Mouse (Mus musculus): ENCODE data around the gene Gm21860.
"Not testable (repeated sequence)": the region's sequence is repeated elsewhere in the genome, so short reads cannot be mapped to it uniquely, and the experiment has no call there.

The Gm21860 gene

DNA sequence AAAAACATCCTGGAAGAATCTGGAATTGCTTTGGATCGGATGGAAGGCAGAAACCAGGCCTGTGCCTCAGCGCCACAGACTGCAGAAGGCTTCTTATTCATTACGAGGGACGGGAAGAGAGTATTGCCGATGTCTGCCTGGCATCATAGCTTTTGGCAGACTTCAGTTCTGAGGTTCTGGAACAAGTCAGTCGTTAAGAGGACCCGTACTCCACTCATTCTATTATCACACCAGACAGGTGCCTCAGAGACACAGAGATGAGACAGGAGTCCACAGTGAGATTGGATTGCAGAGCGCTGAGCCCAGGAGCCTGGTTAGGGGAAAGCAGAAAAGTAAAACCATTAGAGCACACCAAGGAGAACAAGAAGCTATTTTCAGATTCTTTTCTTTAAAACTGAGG, at the start of gene Gm21860:
TSS of gene Gm21860 (minus strand) at position 101 of the 400 bp plus-strand sequence.
- in situ Hi-C loops (cut with MboI, MseI) = not testable (repeated sequence)

DNA sequence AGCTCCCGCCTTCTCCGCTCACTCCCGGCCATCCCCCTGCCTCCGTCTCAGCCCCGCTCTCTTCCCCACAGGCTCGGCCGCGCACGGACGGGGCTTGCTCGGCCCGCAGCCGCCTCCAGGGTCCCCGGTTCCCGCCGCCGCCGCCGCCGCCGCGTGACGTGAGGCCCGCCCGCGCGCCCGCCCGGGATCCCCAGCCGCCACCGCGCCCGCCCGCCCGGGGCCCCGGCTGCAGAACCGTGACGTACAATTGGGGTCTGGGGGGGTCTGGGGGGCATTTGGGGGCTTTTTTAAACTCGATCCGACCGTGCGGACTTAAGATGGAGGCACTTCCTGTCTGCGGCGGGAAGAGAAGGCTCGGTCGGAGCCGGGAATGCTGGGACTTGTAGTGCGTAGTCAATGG, 29.8 kb upstream of the Gm21860 start, which contains the start of gene Gm47283:
TSS of gene Gm47283 (plus strand) at position 301 of the 400 bp plus-strand sequence.
- in situ Hi-C loops (cut with MboI, MseI) = not testable (repeated sequence)

DNA sequence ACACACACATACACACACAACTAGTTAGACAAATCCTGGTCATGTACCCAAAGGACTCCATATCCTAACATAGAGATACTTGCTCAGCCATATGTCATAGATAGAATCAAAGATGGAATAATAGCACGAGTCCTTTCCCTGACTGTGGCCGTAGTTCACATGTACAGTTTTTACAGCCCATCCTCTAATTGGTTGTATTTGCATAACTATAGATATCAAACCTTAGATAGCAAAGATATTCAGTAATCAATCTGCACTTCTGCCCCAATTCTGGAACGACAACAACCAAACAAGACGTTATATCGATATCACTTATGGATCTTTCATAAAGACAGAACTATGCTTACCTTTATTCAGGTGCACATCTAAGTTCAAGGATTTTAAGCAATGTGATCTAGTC, 9.4 kb downstream of the Gm21860 start:
- in situ Hi-C loops (cut with MboI, MseI) = not testable (repeated sequence)

DNA sequence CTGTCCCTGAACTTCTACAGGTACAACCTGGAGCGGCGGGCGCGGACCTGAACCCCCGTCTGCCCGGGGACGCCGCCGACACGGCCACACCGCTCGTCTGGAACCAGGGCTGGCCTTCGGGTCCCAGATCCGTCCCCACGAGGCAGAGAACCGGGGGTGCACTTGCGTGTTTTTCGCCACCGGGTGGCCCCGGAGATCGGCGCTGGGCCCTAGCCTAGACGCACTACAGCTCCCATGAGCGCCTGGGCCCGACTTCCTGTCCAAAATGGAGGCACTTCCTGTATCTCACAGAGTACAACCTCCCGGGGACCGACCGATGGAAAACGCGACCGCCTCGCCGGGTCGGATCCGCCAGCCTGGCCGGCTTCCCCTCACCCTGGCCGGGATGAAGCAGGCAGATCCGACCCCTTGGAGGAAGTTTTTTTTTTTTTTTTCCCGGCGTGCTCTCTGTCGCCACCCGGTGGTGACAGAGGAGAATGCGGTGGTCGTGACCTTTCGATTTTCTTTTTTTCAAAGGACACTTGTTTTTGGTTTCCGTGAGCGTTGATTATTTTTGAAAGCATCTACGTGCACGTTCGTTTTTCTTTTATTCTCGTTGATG, 10.1 kb downstream of the Gm21860 start:
- in situ Hi-C loops (cut with MboI, MseI) = not testable (repeated sequence)

DNA sequence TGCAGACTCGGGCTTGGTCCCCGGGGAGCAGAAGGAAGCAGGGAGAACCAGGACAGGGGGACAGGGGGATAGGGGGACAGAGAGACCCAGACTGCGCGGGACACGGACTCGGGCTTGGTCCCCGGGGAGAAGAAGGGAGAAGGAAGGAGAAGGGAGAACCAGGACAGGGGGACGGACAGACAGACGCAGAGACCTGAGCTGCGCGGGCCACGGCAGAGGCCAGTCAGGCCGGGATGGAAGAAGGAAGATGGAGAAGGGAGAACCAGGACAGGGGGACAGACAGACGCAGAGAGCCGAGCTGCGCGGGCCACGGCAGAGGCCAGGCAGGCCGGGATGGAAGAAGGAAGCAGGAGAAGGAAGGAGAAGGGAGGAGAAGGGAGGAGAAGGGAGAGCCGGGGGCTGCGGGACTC, 10.8 kb downstream of the Gm21860 start:
- in situ Hi-C loops (cut with MboI, MseI) = no loop called here

DNA sequence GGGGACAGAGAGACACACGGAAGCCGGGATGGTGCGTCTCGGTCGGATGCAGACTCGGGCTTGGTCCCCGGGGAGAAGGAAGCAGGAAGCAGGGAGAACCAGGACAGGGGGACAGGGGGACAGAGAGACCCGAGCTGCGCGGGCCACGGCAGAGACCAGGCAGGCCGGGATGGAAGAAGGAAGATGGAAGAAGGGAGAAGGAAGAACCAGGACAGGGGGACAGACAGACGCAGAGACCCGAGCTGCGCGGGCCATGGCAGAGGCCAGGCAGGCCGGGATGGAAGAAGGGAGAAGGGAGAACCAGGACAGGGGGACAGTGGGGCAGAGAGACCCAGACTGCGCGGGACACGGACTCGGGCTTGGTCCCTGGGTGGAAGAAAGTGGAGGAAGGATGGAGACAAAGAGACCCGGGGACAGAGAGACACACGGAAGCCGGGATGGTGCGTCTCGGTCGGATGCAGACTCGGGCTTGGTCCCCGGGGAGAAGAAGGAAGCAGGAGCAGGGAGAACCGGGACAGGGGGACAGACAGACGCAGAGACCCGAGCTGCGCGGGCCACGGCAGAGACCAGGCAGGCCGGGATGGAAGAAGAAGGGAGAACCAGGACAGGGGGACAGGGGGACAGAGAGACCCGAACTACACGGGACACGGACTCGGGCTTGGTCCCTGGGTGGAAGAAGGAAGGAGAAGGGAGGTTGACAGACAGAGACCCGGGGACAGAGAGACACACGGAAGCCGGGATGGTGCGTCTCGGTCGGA, 11.4 kb downstream of the Gm21860 start:
- in situ Hi-C loops (cut with MboI, MseI) = not testable (repeated sequence)

DNA sequence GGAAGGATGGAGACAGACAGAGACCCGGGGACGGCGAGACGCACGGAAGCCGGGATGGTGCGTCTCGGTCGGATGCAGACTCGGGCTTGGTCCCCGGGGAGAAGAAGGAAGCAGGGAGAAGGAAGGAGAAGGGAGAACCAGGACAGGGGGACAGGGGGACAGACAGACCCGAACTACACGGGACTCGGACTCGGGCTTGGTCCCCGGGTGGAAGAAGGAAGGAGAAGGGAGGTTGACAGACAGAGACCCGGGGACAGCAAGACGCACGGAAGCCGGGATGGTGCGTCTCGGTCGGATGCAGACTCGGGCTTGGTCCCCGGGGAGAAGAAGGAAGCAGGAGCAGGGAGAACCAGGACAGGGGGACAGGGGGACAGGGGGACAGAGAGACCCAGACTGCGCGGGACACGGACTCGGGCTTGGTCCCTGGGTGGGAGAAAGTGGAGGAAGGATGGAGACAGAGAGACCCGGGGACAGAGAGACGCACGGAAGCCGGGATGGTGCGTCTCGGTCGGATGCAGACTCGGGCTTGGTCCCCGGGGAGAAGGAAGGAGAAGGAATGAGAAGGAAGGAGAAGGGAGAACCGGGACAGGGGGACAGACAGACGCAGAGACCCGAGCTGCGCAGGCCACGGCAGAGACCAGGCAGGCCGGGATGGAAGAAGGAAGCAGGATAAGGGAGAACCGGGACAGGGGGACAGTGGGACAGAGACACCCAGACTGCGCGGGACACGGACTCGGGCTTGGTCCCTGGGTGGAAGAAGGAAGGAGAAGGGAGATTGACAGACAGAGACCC, 12.2 kb downstream of the Gm21860 start:
- in situ Hi-C loops (cut with MboI, MseI) = not testable (repeated sequence)

DNA sequence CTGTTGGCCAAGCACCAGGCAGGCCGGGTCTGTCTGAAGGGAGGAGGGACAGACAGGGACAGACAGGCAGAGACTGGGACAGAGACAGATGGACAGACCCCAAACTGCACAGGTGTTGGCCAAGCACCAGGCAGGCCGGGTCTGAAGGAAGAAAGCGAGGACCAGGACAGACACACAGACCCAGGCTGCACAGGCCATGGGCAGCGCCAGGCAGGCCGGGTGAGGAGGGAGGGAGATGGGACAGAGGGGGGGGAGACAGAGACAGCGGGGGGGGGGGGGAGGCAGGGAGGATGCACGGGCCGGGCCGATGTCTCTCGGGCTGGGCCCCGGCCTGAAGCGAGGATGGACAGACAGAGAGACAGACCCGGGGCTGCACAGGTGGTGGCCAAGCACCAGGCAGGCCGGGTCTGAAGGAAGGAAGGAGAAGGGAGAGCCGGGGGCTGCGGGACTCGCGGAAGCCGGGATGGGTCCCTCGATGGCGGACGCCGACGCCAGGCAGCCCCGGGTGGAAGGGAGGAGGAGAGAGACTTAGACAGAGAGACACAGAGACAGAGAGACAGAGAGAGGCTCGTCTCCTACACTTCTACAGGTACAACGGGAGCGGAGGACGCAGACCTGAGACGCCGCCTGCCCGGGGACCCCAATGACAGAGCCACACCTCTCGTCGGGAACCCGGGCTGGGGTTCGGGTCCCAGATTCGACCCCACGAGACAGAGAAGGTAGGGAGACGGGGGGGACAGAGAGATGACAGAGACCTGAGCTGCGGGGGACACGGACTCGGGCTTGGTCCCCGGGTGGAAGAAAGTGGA, 13.0 kb downstream of the Gm21860 start:
- in situ Hi-C loops (cut with MboI, MseI) = not testable (repeated sequence)

DNA sequence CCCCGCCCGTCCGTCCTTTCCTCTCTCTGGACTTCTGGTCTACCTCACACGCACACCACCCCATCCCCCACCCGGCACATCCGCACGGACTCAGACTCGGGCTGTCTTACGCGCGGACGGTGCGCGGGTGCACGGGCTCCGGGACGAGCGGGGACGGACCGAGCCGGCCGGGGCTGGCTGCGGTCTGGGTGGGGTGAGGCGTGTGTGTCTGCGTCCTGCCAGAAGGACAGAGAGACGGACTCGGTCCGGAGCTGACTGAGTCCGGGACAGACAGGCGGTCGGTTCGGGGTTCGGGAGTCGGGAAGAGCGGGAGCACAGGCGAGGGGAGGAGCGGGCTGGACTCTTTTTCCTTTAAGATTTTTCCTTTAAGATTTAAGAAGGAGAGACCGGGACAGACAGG, 13.6 kb downstream of the Gm21860 start:
- in situ Hi-C loops (cut with MboI, MseI) = not testable (repeated sequence)

DNA sequence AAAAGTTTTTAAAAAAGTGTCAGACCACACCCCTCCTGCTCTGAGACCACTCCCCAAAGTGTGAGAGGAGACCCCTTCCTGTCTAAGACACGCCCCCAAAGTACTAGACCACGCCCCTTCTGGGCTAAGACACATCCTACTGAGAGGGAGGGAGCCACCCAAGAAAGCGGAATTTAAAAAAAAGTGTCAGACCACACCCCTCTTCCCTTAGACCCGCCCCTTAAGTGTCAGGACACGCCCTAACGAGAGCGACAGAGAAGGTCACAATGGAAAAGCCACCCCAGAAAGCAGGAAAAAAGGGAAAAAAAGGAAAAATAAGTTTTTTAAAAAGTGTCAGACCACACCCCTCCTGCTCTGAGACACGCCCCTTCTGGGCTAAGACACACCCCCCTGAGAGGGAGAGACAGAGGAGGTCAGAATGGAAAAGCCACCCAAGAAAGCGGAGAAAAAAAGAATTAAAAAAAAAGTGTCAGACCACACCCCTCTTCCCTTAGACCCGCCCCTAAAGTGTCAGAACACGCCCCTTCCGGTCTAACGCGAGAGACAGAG, 14.5 kb downstream of the Gm21860 start:
- in situ Hi-C loops (cut with MboI, MseI) = no loop called here

DNA sequence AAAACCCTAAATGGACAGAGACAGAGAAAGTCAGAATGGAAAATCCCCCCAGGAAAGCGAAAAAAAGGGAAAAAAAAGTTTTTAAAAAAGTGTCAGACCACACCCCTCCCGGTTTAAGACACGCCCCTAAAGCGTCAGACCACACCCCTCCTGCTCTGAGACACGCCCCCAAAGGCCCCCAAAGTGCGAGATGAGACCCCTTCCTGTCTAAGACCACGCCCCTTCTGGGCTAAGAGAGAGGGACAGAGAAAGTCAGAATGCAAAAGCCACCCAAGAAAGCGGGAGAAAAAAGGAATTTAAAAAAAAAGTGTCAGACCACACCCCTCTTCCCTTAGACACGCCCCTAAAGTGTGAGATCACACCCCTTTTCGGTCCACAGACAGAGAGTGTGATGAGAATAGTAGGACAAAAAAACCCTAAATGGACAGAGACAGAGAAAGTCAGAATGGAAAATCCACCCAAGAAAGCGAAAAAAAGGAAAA, 15.0 kb downstream of the Gm21860 start:
- in situ Hi-C loops (cut with MboI, MseI) = not testable (repeated sequence)

DNA sequence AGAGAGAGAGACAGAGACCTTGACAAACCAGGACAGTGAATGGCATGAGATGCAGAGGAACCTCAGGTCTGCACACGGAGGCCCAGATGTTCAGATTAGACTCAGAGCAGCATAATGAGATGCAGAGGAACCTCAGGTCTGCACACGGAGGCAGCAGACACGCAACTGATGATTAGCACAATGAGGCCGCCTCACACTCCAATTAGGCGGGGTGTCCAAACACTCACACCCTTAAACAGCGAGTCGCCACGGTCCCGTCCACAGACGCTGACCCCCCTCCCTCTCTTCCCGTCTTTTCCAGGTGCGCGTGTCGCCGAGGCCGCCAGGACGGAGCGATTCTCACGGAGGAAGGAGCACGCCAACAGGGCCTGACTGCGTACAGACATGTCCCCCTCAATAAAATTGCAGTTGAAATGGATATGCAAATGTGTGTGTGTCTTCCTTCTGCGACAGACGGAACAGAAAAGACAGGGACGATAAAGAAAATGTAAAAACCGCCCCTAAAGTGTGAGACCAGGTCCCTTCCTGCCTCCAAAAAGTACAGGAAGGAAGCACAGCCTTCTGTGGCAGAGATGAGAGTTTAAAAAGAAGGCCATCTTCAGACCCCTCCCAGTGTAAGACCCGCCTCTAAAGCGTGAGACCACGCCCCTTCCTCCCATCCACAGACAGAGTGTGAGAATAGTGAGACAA, 15.6 kb downstream of the Gm21860 start:
- in situ Hi-C loops (cut with MboI, MseI) = not testable (repeated sequence)

DNA sequence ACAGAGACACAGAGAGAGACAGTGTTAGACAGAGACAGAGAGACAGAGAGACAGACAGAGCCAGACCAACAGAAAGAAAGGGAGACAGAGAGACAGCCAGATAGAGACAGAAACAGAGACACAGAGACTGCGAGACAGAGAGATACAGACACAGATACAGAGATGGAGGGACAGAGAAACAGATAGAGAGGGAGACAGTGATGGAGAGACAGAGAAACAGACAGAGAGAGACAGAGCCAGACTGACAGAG, 16.3 kb downstream of the Gm21860 start:
- in situ Hi-C loops (cut with MboI, MseI) = no loop called here

DNA sequence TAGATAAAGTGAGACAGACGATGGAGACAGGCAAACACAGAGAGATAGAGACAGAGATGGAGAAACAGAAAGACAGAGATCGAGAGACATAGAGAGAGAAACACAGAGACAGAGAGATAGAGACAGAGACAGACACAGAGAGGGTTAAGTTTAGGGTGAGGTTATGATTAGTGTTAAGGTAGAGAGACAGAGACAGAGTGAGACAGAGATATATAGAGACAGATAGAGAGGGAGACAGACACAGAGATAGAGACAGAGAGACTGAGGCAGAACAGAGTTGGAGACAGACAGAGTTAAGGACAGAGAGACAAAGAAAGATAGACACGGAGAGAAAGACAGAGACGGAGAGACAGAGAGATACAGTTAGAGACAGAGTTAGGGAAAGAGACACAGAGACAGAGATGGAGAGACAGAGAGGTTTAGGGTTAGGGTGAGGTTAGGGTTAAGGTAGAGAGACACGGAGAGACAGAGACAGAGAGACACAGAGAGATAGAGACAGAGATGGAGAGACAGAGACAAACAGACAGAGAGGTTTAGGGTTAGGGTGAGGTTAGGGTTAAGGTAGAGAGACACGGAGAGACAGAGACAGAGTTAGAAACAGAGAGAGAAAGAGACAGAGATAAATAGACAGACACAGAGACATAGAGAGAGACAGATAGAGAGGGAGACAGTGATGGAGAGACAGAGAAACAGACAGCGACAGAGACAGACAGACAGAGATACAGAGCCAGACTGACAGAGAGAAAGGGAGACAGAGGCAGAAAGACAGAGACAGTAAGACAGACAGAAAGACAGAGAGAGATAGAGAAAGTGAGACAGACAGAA, 16.8 kb downstream of the Gm21860 start:
- in situ Hi-C loops (cut with MboI, MseI) = no loop called here

DNA sequence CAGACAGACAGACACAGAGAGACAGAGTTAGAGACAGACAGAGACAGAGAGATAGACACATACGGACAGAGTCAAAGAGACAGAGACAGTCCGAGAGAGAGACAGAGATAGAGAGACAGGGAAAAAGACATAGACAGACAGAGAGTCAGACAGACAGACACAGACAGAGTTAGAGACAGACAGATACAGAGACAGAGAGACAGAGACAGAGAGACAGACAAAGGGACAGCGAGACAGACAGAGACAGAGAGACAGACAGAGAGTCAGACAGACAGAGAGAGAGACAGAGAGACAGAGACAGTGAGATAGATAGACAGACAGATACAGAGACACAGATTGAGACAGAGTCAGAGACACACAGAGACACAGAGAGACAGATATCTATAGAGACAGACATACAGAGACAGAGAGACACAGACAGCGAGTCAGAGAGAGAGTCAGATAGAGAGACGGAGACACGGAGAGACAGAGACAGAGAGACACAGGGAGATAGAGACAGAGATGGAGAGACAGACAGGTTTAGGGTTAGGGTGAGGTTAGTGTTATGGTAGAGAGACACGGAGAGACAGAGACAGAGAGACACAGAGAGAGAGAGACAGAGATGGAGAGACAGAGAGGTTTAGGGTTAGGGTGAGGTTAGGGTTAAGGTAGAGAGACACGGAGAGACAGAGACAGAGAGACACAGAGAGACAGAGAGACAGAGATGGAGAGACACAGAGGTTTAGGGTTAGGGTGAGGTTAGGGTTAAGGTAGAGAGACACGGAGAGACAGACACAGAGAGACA, 18.2 kb downstream of the Gm21860 start:
- in situ Hi-C loops (cut with MboI, MseI) = not testable (repeated sequence)

DNA sequence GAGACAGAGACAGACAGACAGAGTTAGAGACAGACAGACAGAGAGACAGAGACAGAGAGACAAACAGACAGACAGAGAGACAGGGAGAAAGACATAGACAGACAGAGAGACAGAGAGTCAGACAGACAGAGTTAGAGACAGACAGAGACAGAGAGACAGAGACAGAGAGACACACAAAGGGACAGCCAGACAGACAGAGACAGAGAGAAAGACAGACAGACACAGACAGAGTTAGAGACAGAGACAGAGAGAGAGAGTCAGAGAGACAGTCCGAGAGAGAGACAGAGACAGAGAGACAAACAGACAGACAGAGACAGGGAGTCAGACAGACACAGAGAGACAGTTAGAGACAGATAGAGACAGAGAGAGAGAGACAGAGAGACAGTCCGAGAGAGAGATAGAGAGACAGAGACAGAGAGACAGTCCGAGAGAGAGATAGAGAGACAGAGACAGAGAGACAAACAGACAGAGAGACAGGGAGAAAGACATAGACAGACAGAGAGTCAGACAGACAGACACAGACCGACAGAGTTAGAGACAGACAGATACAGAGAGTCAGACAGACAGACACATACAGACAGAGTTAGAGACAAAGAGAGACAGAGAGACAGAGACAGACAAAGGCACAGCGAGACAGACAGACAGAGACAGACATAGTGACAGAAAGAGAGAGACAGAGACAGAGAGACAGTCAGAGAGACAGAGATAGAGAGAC, 19.3 kb downstream of the Gm21860 start:
- in situ Hi-C loops (cut with MboI, MseI) = not testable (repeated sequence)

DNA sequence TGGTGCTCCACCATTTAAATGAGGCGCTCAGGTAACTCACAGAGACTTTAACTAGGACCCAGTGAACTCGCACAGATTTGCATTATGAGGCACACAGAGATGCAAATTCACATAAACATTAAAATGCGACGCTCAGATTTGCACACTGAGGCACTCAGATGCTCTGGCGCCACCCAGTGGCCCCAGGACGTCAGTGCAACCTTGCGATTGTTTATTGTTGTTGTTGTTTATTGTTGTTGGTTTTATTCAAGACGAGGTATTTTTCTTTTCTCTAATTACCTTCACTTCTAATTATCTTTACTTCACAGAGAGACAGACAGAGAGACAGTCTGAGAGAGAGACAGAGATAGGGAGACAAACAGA, 20.3 kb downstream of the Gm21860 start:
- in situ Hi-C loops (cut with MboI, MseI) = not testable (repeated sequence)

DNA sequence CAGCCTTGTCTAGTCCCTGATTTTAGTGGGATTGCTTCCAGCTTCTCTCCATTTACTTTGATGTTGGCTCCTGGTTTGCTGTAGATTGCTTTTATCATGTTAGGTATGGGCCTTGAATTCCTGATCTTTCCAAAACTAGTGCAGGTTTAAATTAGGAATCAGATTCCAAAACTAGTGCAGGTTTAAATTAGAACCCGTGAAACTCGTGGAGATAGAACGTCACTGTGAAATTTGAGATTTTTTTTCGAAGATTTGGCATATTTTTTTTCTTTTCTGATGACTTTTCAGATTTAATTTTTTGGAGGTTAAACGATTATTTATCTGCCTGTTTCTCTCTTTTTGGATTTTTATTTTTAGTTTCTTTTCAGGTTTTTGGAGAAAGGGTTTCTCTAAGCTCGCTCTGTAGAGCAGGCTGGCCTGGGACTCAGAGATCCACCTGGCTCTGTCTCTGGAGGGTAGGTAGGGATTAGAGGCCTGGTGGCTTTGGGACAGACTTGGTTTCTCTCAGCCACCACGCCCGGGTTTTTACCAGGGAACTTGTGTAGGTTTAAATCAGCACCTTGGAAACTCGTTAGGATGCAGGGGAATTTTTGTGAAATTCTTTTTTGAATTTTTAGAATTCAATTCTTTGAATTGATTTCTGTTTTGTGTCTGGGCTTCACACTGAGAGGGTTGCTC, 20.8 kb downstream of the Gm21860 start:
- in situ Hi-C loops (cut with MboI, MseI) = not testable (repeated sequence)
